Mouse (Mus musculus) adrenal gland, adult 2 months (tissue): ENCODE measurements at regions not wholly inside any gene's neighbourhood (a gene's known extent, or its start where the extent isn't known, plus 50 kb on each side); places are given as distances from the start of the nearest gene placed in this dataset.

ENCODE experiments used
- DNase-seq: peaks from one replicate; pipeline ENCODE4 v3.0.0; 2021

DNA sequence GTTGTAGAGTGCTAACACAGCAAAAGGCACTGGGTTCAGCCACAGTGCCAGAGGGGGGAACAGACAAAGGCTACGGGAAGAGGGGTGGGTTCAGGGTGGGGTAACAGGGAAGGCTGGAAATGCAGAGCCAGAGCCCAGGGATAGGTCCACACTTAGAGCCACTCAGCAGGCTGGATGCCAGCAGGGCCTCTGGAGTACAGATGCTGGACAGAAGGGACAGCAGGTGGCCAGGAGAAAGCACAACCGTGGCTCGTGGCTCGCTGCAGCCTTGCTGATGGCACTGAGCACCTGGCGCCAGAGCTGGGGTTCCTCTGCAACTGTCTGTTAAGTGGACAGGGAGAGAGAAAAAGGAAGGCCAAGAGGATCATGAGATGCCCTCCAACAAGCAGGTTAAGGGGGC is 174.2 kb downstream of the Mroh4 start:
- DNase-seq, result no peak

DNA sequence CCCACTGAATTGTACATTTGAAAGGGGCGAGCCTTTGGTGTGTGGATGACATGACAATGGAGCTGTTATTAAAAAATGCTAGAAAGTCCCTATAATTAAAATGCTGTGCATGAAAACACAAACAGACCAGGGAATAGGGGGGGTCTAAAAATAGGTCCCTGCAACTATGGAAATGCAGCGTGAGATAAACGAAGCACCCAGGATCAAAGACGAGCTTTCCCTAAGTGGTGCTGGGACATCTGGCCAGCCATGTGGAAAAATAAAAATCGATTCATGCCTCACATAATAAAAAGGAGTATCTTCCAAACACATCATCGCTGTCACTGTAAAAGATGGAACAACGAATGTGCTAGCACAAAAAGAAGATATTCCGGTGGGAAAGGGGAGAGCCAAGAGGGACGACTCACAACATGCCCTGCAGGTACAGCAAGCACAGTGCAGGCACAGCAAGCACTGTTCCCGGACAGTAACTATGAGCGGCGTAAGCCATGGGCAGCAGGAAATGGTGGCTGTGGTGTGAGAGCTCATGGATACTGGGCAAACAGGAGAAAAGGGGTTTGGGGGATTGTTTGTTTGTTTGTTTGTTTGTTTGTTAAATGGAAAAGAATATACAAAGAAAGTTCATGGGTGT is 176.7 kb downstream of the Mroh4 start:
- no peak for DNase-seq

DNA sequence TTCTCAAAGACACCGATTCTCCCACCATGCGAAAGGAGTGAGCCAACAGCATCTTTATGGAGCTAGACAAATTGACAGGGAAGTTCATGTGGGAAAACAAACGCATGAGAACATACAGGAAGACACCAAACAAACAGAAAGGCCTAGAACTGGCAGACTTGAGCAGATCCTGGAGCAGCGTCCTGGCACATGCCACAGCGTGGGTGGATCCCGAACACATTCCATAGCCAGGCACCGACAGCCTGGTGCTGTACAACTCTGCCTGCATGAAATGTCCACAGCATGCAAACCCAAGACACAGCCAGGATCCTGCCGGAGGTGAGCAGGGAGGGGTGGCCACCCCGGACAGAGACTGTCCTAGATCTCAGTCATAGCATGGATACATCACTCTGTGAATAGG is 177.2 kb downstream of the Mroh4 start:
- no peak for DNase-seq

DNA sequence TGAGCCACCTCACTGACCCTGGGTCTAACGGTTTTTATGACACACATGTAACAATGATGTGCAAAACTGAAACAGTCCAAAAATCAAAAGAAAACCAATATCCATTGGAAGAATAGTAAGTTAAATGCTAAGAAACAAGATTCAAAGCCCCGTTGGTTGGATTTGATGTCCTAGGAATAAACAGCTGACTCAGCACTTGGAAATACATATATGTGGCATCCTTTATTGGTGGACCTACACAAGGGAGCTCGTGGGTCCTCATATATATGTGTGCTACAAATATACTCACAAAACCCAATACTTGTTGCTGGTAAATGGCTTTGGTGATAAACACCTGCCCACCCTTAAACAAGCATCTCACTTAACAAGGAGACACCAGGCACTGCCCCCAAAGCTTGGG is 178.2 kb downstream of the Mroh4 start:
- DNase-seq, result no peak

- DNase-seq, result no peak
Measured at GRCm38 (mm10) chr15:74456675-74457040, 179.5 kb downstream of the Mroh4 start.

DNA sequence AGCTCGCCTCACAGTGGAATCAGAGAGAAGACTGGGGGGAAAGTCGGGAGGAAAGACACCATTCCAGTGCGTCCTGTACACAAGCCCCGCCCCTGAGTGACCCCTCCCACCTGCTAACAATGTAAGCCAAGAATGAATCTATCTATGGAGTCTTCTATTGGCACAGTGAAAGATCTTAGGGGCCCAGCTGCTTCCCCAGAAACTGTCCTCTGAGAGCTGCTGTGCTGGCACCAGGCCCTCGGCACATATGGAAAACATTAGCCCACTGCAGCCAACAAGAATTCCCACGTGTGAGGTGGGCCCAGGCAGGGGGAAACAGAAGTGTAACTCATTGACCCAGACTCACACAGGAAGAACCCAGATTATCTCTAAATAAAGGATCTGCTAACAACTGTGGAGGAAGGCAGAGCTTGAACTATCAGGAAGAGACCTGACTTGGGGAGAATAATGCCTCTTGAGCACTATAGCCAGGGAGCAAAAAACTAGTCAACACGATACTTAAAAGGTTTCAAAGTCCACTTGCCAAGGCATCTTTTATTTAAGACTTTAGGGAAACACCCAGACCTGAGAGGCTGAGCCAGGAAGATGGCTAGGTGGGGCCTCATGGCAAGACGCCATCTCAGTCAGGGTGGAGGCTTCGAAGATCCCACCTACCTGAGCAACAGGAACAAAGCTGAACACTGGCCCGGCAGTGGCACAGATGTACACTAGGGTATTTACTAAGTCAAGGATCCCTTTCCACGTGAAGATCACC is 180.1 kb downstream of the Mroh4 start:
- no peak for DNase-seq

GRCm38 (mm10) chr15:74454543-74454942 is 181.6 kb downstream of the Mroh4 start:
- DNase-seq, result no peak

- DNase-seq, result no peak
Measured at GRCm38 (mm10) chr15:74453810-74454209, 182.3 kb downstream of the Mroh4 start.

GRCm38 (mm10) chr15:74452426-74452825 is 183.7 kb downstream of the Mroh4 start:
- DNase-seq, result no peak

GRCm38 (mm10) chr15:74441889-74442288 is 194.3 kb downstream of the Mroh4 start:
- DNase-seq, result no peak

- no peak for DNase-seq
Measured at GRCm38 (mm10) chr15:74426989-74427388, 209.2 kb downstream of the Mroh4 start.

GRCm38 (mm10) chr15:74423001-74423400 is 213.2 kb downstream of the Mroh4 start:
- no peak for DNase-seq

GRCm38 (mm10) chr15:74420550-74420949 is 215.6 kb downstream of the Mroh4 start:
- no peak for DNase-seq

GRCm38 (mm10) chr15:74418635-74419034 is 217.5 kb downstream of the Mroh4 start:
- DNase-seq, result no peak

DNA sequence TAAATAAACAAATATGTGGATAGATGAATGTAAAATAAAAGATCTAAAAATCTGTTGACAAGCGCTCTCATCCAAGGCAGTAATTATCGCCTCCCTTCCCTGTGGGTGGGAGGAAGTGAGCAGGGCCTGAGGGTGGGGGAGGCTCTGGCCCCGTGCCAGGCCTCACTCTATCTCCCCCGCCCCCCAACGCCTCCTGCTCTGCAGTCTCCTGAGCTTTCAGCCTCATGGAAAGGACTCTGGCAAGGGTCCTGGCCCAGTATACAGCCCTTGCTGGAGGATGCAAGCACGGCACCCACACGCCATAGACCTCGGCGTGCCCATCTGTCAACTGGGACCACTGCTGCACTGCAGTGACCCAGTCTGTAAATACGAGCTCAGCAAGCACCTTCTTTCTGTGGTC is 222.9 kb downstream of the Mroh4 start:
- no peak for DNase-seq

- DNase-seq, result no peak
Measured at GRCm38 (mm10) chr15:74412261-74412660, 223.9 kb downstream of the Mroh4 start.

DNA sequence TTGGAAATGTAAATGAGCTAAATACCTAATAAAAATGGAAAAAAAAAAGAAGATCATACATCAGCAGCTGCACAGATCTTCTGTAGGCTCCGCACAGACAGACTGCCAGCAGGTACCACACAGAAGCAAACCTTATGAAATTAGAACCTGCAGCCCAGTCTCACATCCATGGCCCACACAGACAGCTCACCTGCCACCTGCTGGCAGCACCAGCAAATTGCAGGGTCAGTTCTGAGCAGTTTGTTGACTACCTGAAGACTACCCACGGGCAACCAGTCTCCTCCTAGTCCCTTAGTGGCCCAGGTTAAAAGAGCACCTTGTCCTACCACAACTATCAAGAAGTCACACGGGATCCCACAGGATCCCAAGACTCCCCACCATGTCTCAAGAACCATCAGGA is 225.1 kb downstream of the Mroh4 start:
- DNase-seq, result no peak

- DNase-seq, result no peak
Measured at GRCm38 (mm10) chr15:74404866-74405265, 231.3 kb downstream of the Mroh4 start.

DNA sequence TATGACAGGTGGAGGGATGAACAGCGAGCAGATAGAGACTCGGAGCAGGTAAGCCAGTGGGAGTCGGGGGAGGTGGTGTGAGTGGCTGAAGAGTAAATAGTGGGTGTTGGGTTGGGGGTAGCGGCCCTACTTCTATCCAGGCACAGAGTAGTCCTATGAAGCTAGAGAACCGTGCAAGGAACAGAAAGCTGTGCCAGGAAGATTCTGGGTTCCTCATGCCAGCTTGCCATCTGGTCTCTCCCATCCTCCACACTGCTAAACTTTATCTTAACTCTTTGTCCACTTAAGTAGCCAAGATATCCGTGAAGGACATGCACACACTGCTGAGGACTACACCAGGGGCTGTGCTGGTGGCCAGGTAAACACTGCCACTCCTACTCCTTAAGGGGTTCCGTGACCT is 234.9 kb downstream of the Mroh4 start:
- no peak for DNase-seq

DNA sequence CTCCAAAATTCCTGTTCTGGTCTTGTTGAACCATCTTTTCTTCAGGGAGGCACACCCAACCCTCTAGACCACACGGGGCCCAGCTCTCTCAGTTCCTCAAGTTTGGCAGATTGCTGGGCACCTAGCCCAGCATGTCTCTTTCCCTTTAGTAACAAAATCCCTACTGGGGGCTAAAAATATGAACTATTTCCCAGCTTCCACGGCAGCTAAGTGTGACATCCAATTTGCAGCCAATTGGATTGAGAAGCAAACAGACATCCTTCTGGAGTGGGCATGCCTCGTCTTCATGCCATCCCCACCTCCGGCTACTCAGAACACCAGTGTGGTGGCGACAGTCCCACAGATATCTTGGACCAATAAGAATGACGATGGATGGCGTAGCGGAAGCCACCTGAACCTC is 240.1 kb downstream of the Mroh4 start:
- no peak for DNase-seq

DNA sequence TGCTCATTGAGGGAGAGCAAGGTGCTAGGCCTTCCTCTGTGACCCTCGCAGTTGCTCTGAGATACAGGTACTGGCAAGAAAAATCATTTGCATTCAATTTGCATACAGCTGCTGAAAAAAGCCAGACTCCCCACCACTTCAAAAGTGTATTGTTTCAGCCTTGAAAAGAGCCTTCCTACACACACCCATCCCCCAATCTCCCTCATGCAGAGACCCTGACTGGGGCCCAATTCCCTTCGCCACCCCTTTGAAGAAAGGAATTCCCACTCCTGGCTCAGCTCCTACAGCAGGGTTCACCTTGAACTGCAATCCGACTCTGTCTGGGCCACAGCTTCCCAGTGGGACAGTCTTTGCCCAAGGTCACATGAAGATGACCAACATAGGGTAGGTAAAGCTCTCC is 248.6 kb downstream of the Mroh4 start:
- no peak for DNase-seq

DNA sequence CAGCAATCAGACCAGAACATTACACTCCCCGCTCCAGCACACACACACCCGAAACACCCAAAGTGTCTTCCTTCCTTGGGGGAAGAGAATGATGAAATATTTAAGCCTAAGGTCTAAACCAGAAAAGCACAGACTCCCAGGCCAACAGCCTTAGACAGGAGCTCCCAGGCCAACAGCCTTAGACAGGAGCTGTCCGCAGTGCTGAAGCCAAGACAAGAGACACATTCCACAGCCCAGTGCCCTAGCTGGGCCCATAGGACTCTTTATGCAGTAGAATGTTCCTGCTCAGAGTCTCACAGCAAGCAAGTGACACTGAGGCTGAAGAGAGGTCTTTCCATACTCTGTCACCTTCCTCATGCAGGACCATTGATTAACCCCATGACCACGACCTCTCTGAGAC is 253.6 kb downstream of the Mroh4 start:
- DNase-seq, result peak; percentile 22

DNA sequence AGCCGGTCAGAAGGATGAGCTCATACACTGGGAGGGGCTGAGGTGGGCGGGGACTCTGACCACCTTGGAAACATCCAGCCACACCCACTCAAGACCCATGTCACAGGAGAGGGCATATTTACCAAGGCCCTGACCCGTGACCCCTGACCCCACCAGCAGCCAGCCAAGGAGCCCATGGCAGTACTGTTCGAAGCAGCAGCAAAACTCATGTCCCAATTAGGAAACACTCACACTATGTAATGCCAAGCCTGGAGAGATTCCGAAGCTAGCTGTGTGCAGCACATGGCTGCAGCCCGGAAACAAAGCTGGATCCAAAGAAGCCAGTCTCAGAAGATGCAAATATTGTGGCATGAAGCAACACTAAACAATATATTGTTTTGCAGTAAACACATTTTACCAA is 256.8 kb downstream of the Mroh4 start:
- no peak for DNase-seq

DNA sequence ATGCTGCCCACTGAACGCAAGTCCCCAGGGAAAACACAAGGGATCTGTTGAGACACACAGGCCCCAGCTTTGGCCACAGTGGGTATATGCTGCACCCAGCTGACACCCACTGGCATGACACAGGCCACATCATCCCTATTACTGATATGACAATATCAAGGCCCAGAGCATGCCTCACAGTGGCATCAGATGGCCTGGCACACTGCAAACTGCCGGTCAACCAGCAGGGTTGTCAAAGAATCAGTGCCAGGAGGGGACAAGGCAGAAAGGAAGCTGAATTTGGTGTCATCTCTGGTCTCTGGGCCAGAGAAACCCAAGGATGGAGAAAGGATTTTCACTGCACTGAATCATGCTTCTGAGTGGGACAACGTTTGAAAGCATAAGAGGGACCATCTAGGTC is 266.7 kb downstream of the Mroh4 start:
- no peak for DNase-seq
